Mouse (Mus musculus) urinary bladder, postnatal 36 days (tissue): ENCODE results near the gene Tmem132c.

ENCODE experiments used
- DNase-seq, 2 experiments: peaks; one replicate each; pipeline ENCODE4 v3.0.0; 2022; ENCODE audit warnings: low spot score in 2 of 2, mixed read lengths in 1 of 2

The Tmem132c gene

DNA sequence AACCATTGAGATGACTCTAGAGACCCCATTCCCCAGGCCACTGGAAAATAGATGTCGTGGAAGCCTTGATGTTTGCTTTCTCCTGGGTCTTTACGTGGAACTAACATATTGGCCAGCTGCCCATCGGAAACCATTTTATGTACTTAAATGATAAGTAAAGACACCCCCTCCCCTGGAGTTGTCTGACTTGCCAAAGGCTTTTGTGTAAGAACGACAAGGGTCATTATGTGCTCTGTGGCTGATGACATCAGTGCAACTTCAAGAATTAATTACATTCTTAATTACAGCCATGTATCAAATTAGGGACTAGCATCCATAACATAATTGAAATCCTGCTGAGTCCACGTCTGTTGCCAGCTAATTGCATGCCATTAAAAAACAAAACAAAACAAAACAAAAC, 45.3 kb downstream of the Tmem132c start:
- DNase-seq, result no peak

DNA sequence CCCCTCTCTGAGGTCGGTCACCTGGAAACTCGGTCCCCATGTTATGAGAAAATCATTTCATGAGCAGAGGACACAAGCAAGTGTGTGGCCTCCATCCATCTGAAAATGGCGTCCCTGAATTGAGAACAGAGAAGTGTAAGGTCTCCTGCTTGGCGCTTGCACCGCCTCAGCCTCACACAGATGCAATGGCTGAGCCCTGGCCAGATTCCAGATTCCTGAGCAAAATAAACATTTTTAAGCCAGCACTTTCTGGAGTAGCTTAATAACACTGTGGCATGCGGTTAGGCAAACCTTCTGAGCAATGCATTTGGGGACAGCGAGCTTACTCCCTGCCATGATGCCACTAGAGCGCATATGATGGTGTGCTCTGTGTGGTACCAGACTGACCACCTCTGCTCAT, 48.1 kb downstream of the Tmem132c start:
- no peak for DNase-seq

DNA sequence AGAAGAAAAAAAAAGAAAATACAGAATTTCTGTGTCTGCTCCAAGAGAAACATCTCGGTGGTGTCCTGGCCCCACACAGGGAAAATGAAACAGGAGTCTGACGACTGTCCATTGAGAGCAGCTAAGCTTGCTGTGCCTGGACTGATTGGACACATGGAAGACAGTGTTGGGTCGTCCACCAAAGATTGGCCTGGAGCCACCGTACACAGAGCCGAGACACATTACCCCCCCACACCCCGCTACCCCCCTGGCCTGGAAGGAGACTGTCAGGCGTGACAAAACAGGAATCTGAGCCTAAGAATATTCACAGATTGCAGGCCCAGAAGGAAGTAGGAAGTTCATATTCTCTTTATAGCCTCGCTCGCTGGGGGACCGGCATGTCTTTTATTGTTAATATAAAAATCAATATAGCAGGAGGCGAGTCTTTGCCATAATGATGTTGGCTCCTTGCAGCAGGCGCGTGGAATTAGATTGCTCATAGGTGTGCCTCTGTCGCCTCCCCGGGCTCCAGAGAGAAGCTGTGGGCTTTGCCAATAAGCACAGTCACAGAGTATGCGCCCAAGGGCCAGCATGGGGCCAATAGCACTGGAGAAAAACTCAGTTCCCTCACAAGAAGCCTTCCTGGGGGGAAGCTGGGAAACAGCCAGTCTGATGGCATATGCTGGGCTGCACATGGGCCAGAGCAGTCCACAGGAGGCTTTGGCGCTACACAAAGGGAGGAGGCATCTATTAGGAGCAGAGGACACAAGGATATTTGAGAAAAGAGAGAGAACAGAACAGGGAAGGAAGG, 49.0 kb downstream of the Tmem132c start:
- no peak for DNase-seq

DNA sequence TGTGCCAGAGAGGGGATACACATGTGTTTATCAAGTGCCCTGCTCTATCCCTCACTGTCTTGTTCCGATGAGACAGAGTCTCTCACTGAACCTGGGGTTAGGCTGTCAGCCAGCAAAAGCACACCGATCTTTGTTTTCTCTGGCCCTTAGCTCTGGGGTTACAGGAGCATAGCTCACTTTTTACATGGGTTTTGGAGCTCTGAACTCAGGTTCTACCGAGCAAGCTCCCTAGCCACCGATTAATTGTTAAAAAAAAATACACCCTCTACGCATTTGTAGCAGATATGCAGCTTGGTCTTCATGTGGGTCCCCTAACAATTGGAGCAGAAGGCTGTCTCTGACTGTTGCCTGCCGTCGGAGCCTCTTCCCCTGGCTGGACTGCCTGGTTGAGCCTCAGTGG, 50.0 kb downstream of the Tmem132c start:
- DNase-seq, result no peak

DNA sequence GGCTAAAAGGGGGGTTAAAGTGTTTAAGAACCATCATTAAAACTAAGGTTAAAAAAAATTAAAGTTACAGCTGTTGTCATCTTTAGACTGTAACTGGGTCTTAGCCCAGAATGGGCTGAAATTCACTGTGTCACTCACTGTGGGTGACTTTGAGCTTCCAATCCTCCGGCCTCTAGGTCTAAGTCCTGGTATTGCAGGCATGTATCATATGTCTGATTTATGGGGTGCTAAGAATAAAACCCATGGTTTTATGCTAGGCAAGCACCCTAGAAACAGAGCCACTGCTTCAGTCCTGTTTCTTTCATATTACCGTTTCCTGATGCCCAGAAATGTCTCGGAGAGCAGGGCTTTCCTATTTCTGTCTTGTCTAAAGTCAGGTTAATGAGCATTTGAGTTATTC, 52.1 kb downstream of the Tmem132c start:
- no peak for DNase-seq

DNA sequence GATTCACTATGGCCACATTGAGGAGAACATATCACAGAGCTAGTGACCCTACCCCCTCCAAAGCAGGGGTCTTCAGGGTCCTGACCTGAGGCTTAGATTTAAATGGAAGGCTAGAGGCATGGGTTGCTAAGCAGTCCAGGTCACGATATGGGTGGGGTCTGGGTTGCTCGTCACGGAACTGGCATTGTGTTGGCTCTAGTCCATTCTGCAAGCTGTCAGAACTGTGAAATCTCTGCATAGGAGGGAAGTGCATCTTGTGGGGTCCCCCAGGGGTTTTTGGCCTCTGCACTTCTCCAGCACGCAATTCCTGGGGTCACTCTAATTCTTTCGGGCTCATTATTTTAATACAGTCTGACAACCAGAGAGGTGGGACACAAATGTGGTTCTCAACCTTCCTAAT, 55.9 kb downstream of the Tmem132c start:
- no peak for DNase-seq

DNA sequence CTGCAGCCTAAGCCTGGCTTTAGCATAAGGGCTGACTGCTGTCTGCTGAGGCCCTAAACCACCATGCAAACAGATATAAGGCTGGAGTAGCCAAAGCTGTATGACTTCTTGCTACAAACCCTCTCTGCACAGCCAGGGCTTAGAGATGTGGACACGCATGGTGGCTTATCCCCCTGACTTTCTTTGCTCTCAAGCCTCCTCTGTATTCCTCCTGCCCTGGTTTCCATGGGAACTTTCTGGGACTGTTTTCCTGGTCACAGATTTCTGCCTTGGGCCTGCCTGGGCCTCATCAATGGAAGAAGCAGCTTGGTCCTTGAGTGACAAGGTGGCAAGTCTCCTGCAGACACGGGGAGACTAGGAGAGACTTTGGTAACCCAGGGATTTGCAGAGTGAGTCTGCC, 56.5 kb downstream of the Tmem132c start:
- DNase-seq, result no peak

DNA sequence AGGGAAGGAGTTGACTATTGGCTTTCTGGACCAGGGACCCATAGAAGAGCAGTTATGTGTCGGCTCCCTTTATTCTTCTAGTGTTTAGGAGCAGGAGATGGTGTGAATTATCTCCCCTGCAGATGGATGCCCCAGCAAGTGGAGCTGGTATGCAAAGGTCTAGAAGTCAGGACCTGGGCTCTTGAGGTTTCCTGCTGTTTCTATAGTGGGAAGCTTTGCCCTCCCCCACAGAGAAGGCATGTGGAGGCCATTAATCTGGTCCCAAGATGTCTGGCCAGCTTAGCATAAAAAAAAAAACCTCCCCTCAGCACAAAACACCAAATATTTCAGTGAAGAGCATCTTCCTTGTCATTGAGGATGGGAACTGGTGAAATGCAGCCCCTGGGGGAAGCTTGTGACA, 57.4 kb downstream of the Tmem132c start:
- DNase-seq, result no peak

DNA sequence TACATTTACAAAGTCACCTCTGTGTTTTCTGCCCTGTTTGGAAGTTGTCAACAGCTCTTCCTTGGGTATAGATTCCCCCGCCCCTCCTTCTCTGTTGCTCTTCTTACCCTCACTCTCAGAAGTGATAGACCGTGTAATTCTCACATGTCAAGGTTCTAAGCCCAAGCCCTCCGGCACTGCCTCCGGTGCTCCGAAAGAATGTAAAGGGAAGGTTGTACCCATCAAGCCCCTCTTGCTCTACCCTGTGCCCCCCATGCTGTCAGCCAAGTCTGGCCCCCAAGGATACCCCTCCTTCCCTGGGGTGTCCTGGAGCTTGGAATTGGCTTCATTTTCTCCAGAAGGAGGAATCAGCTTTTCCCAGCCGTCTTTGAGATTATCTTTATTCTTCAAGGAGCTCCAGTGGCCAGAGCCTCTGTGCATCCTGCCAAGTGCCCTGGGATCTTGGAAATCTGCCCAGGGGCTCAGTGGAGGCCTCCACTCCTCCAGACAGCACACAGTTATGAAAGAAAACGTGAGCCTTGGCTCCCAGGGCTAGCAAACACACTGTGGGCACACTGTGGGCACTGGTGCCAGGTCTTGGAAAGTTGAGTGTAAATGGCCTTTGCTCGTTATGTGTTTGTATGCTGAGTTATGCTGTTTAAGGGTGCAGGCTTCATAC, 59.1 kb downstream of the Tmem132c start:
- DNase-seq, result peak in 1 of 2 experiments; percentile 21

DNA sequence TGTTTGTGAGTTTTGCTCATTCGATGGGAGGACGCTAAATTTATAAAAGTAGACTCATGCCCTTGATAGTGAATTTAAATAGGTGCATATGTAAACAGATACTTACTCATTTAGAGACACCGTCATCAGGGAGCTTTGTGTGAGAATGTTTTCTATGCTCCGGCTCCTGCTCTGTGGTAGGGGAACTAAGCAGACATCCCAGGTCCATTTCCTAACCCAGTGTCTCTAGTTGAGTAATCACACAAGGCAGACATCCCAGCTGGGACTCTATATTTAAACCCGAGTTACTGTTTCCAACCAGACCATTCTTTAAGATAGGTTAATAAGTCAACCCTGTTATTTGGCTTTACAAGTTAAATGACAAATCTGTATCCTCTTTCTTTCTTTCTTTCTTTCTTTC, 63.7 kb downstream of the Tmem132c start:
- no peak for DNase-seq

DNA sequence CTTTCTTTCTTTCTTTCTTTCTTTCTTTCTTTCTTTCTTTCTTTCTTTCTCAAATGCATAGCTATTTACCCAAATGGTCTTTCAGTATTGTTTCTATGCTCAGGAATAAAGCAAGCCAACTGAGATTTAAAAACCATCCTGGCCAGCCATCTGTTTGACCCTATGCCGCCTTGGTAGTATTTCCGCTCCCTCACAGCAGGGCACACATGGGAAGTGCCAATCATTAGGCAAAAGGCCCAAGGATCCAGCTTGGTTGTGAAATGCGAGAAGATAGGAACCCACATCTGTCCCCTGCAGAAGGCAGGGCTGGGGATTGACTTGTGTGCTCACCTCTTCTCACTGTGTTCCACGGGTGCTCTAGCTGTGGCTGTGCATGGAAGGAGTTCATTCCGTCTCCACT, 64.1 kb downstream of the Tmem132c start:
- no peak for DNase-seq

DNA sequence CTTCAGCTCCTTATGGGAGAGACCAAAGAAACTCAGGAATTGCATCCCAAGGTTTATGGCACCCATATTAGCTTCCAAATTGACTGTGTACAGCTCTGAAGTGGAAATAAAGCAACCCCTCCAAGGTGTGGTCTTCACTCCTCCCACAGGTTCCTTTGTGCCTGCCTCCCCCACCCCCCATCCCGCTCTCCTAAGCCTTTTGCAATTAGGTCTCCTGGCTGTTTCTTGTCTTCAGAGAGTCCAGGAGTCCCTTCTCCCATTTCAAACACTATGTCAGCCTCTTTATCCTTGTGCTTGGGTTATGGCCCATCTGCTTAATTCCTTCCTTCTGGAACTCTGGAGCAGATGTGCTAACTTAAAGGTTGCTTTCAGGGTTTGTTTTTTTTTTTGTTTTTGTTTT, 65.1 kb downstream of the Tmem132c start:
- no peak for DNase-seq

DNA sequence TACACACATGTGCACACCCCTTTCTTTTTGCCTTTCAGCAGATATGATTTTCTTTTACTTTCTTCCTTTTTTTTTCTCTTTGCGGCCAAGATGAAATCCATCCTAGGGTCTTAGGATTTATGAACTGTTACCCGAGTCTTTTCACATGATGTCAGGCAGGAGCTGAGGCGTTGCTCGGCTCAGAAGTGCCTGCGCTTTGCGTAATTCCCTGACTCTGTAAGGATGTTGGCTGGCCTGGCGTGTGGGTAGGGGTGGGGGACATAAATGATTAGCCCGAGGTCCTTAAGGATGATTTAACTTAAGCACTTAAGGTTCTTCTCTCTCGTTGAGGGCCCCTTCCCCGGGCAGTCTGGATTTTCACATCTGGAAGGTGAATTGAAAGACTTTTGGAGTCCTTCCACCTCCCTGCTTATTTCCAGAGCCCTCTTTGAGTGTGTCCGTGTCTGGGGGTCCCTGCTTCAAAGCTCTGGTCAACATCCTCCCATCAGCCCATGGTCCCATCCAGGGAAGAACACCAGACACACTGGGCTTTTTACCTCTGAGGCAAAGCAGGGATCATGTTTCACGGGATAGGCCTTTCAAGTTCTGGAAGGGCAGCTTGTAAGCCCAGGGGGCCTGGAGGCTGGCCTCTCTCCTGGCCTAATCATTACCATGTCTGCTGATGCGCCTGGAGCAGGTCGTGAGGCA, 68.9 kb downstream of the Tmem132c start:
- peak in 1 of 2 experiments; percentile 6 for DNase-seq

DNA sequence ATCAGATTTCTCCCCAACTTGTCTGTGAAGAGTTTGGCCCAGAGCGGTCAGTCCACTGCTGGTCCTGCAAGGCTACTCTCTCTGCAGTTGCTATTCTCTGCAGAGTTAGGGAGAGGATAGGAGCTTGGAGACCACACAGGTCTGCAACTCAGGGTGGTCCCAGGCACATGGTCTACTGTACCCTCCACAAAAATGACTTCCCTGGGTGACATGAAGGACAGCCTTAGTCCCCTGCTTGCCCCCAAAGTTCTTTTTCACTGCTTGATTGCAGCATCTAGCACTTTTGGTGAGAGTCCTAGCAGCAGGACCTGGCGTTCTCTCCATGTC, 69.4 kb downstream of the Tmem132c start:
- DNase-seq, result no peak

DNA sequence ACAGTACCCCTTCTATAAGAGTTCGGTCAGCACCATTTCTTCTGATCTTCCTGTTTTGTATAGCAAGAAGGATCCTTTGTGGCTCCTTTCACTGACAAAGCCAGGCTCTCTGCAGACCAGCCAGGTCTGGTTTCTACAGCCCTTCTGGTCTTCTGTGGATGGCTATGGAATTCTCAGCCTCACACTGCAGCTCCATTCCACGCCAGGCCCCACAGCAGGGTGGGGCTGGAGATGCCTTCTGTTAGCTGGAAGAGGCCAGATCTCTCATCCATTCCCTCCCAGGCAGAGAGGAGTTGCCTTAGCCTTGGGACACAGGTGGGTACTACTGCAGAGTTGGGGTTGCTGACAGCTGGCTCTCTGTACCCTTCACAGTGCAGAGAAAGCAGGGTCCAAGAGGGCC, 72.0 kb downstream of the Tmem132c start:
- no peak for DNase-seq

DNA sequence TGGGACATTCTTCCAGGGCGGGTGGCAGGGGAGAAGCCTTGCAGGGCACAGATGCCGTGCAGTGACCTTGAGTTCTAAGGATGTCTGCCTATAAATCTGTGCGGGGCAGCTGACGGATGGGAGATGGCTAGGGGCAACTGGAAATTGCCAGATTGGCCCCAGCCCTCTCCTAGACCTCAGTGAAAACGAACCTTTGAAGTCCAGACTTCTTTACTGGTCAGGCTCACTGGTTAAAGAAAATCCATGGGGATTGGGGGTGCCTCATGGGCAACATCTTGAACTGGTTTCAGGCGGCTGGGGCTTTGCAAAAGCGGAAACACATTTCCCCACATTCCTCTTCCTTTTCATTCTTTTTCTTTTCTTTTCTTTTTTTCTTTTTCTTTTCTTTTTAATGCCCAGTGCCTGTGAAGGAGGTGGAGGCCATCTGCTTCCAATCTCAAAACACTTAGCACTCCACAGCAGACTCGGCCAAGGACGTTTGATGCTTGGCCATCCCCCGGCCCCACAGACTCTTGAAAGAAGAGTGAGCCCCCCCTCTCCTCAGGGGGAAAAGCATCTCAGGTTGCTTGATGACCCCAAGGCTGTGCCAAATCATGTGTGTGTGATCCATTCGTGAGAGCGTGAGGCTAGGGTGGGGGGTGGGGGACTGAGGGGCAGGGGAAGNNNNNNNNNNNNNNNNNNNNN, 77.6 kb downstream of the Tmem132c start:
- DNase-seq, result no peak

DNA sequence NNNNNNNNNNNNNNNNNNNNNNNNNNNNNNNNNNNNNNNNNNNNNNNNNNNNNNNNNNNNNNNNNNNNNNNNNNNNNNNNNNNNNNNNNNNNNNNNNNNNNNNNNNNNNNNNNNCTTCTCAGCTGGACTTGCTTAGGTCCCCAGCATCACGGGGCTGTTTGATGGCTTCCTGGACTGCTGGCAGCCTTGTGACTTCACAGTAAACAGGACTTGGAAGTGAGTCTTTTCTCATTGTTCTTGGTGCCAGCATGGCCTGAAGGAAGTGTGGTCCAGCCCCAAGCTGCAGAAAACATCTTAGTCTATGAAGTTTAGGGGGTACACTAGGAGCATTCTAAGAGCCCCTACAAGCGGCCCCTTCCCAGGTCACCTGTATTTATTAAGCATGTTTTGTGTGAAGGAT, 83.0 kb downstream of the Tmem132c start:
- no peak for DNase-seq

DNA sequence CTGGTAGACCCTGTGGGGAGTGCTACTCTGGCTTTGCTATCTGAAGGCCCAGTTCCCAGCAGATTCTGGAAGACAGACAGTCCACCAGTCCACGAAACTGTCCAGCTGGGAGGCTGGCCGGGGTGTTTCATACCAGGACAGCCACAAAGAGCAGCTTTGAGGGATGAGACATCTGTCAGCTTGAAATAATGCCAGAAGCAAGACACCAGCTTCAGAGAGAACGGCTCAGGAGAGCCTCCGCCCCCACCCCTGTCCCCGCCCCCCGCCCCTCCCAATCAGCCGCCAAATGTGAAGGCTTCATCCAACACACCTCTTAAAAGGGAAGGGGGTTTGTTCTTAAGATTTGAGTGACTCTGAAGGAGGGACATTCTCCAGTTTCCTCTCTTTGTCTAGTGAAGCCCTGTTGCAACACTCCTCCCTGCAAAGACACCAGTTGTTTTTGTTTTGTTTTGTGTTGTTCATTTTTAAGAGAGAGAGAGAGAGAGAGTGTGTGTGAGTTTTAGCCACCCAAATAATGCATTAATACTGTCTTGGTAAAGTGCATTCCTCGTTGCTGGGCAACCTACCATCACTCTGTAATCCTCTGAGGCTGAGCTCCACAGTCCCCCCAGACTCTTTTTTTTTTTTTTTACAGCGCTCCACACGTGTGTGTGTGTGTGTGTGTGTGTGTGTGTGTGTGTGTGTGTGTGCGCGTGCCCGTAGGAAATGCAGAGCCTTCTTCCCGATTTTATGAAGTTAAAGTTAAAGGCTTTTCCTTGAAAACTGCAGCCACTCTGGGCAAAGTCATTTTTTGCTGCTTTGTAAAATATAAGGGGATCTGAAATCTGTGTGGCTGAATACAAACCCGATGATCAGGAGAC, 94.7 kb downstream of the Tmem132c start:
- peak in 1 of 2 experiments; percentile 12 for DNase-seq

DNA sequence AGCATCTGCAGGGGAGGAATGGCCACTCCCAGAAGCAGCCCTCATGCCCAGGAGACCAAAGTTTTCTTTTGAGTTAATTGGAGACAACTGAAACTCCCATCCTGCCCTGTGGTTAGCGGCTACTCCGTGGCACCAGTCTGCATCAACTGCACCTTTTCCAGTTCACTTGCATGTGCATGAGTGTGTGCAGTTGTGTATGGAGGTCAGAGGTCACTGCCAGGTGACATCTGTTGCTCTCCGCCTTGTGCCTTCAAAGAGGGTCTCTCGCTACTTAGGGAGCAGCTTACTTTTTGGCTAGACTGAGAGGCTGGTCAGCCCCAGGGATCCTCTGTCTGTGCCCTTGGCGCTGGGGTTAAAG, 95.3 kb downstream of the Tmem132c start:
- DNase-seq, result no peak

DNA sequence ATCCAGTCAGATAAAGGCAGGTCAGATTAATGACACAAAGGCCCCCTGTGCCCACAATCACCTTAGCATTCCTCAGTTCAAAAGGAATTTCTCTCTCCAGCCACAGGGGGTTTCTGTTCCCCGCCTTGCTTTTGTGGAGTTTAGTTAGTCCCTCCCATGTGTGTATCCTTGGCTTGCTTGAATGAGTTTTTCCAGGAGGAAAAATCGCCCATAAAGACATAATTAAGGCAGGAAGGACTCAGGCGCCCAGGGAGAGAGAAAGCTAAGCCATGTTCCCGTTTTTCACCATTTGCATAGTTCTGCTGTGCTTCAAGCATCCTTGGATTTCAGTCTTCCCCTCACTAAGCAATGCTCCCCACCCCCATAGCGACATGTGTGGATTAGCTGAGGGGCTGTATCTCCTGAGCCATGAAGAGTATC, 97.4 kb downstream of the Tmem132c start:
- DNase-seq, result no peak

DNA sequence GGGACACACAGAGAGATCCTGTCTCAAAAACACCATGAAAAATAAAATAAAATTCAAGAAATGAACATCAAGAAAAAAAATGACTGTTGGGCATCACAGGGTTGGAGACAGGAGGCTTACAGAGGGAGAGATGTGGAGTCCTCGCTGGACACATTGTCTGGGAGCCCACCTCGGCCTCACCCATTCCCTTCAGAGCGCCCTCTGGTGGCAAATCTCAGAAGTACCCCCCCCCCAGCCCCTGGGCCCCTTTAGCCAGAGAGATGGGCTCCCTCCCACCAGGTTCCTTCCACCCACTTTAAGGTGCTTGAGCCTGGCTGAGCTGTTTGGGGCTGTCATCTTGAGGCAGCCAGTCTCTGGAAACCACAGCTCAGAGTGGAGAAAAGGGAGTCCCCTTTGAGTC, 99.5 kb downstream of the Tmem132c start:
- DNase-seq, result no peak

DNA sequence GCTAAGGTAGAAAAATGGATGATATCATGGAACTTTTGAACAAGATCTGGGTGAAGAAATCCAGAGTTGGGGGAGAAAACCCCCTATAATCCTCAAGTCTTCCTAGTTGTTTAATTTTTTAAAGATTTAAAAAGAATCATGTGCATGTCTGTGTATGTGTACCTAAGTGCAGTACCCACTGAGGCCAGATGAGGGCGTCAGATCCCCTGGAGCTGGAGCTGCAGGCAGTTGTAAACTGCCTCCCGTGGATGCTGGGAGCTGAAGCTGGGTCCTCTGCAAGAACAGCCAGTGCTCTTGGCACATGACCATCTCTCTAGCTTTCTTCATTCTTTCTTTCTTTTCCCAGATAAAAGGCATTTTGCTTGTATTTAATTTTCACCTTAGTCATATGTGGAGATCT, 103.1 kb downstream of the Tmem132c start:
- no peak for DNase-seq
